Mouse (Mus musculus) kidney, adult 2 months (tissue): Measurements from ENCODE around the gene Arpc2. TPM values are rescaled to one million over a fixed set of nuclear protein-coding genes. Genes with fewer than 3 reads are reported as not detected.
"Not testable (repeated sequence)": the region's sequence is repeated elsewhere in the genome, so short reads cannot be mapped to it uniquely, and the experiment has no call there.

Experiments
- DNase-seq: peaks from one replicate; pipeline ENCODE4 v3.0.0; 2021
- H3K27ac ChIP-seq: fragments of 200-500 bp; 2 replicates; pipeline ENCODE4 v1.5.1; 2012; ENCODE audit warnings: low read depth, low read length, control low read depth, inconsistent platforms; ENCODE audit not compliant: insufficient read depth
- H3K27me3 ChIP-seq: fragments of 200-500 bp; replicated peaks from 2 replicates; pipeline ENCODE4 v1.6.1; 2012; ENCODE audit warnings: mild to moderate bottlenecking, moderate library complexity, low read length, inconsistent platforms; ENCODE audit not compliant: control insufficient read depth, insufficient read depth
- H3K36me3 ChIP-seq: fragments of 200-500 bp; 2 replicates; pipeline ENCODE4 v1.6.1; 2012; ENCODE audit warnings: mild to moderate bottlenecking, moderate library complexity, low read length, inconsistent platforms; ENCODE audit not compliant: control insufficient read depth, insufficient read depth
- H3K4me1 ChIP-seq: fragments of 200-500 bp; 2 replicates; pipeline ENCODE4 v1.6.1; 2011; ENCODE audit warnings: low read length; ENCODE audit not compliant: control insufficient read depth, insufficient read depth
- H3K4me3 ChIP-seq: fragments of 200-500 bp; 2 replicates; pipeline ENCODE4 v1.5.1; 2011; ENCODE audit warnings: mild to moderate bottlenecking, low read depth, low read length, control low read depth; ENCODE audit not compliant: insufficient read depth
- CTCF ChIP-seq: fragments of 200-500 bp; conservative IDR thresholded peaks from 2 replicates; pipeline ENCODE4 v1.5.1; 2011; ENCODE audit warnings: low read depth, mild to moderate bottlenecking, control low read depth, low read length, moderate library complexity, mixed read lengths; ENCODE audit not compliant: insufficient read depth, insufficient read length
- POLR2A ChIP-seq: fragments of 200-500 bp; IDR thresholded peaks from one replicate; pipeline ENCODE4 v1.6.1; 2011; ENCODE audit warnings: low read depth, low read length, control low read depth
- WGBS: fragments of 180-500 bp; shearing (Covaris S2); methylation state at CpG from one replicate; pipeline ENCODE4 v1.1.7; 2018; 5-methylcytosine and 5-hydroxymethylcytosine counted together
- polyA plus RNA-seq: library from polyadenylated mRNA; depleted of rRNA; stranded (reverse); fragments of >200 nt; gene quantifications from 2 replicates; pipeline ENCODE4 v1.2.3, GENCODE M21; 2012

The Arpc2 gene
- polyA plus RNA-seq, 1 experiment: 124 TPM

DNA sequence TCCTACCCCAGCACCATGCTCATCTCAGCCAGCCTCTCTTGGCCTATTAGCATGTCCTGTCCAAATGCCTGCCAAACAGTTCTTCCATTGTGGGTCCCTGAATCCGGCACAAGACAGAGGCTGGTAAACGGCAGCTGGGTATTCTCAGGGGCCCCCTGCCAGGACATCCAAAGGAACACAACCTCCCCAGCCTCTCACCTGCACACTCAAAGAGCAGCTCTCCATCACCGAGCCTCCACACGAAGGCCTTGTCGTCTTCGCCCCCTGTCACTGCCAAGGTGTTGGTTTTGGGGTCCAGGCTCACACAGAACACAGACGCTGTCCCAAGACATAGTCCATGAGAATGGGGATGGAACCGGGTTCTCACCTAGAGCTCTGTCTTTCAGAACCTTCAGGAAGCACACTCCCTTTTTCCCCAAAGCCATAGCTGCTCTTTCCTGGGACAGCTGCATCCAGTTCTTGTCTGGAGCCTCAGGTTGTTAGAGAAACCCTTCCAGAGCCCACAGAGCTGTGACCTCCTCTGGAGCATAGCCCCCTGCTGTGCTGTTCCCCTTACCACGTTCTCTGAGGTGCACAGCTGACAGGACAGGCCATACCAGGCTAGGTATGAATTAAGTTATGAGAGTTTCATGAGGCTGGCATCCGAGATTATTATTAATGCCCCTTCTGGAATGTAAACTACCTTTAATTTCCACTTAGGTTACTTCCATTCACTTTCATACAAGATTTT is 47.2 kb downstream of the Arpc2 start:
- H3K4me3 ChIP-seq: no peak overlapping the region
- H3K36me3 ChIP-seq: peaks cover 3% of the 10 kb centered on the region; the same call in 1 of the 2 replicates
- TF ChIP-seq CTCF (no peak), POLR2A (no peak)

DNA sequence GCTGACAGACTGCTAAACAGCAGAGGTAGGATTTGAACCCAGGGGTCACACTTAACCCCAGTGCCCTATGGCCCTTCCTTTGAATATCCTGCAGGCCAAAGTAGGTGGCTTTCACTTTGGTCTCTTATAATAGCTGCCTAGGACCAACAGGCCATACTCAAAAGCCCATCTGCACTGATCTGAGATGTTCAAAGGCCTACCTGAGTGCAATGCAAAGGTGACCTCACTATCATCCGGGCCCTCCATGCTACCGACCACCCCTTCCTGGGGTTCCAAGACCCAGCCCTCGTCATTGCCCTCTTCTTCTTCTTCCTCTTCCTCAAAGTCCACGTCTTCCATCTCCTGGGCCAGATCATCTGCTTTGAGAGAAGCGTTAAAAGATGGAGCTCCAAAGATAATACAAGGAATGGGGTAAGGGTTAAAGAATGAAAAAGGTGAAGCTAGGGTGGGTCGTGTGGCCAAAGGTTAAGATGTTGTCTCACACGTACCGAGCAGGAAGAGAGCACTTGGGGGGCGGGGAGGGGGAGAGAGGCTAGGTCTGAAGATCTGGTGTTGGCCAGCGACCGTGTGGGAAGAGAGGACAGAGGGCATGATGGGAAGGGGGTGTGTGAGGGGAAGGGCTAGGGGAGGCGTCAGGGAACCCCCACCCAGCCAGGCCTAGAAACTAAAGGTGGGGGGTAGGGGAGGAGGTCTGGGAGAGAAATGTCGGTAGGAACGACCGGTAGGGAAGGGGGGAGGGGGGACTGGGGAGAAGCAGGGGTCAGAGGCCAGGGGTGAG is 48.0 kb downstream of the Arpc2 start:
- peaks cover 3% of the 10 kb centered on the region; the same call in 1 of the 2 replicates for H3K4me1 ChIP-seq
- 9% methylated on average over 15 of the region's 15 CpGs for WGBS
- peak overlapping the region; percentile 57; the same call in 1 of the 2 replicates for H3K27ac ChIP-seq
- H3K36me3 ChIP-seq: peaks cover 3% of the 10 kb centered on the region; the same call in 1 of the 2 replicates
- peak overlapping the region; percentile 78 for H3K4me3 ChIP-seq
- DNase-seq: peak; percentile 81
- H3K27me3 ChIP-seq: no peaks in the 10 kb centered on the region
- TF ChIP-seq CTCF: no peak
- TF ChIP-seq POLR2A: no peak

More for the DNA sequence above, 47.2 kb downstream of the Arpc2 start:
- peaks cover 3% of the 10 kb centered on the region; the same call in 1 of the 2 replicates for H3K4me1 ChIP-seq
- no peak for DNase-seq
- H3K27me3 ChIP-seq: no peaks in the 10 kb centered on the region
- H3K27ac ChIP-seq: no peak overlapping the region
- 84% methylated on average over 10 of the region's 10 CpGs for WGBS

DNA sequence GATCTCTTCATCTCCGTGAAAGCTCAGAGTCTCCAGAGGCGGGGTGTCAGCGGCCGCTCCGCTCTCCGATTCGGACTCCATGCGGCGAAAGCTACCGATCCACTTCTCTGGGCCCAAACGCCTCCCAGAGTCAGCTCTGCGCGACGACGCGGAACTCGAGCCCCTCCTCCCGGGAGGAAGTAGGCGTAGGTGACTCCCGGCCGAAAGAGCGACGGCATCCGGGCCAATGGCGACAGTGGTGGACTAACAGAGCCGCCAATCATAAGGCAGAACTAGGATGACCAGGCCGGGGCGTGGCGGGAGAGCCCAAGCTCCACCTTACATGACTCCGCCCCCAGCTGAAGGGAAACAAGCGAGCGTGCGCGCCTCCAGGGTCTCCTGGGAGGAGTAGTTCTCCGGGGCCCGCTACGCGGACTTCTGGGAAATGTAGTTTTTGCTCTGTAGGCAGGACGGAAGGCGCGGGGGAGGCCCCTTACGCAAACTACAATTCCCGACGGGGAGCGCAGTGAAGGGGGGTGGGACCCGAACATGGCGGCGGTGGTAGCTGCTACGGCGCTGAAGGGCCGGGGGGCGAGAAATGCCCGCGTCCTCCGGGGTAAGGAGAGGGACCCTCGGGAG is 48.8 kb downstream of the Arpc2 start, which contains the start of the genes Aamp and Pnkd:
TSS of gene Aamp (minus strand) at position 196 of the 618 bp plus-strand sequence.
TSS of gene Pnkd (plus strand) at position 388 of the 618 bp plus-strand sequence.
- H3K4me1 ChIP-seq: peaks cover 3% of the 10 kb centered on the region; the same call in 1 of the 2 replicates
- DNase-seq: peak; percentile 100
- WGBS: under 1% methylated on average over 56 of the region's 56 CpGs
- peaks cover 3% of the 10 kb centered on the region; the same call in 1 of the 2 replicates for H3K36me3 ChIP-seq
- peak within 1 kb of the TSS; percentile 57 for H3K27ac ChIP-seq
- no peaks in the 10 kb centered on the region for H3K27me3 ChIP-seq
- H3K4me3 ChIP-seq: peak within 1 kb of the TSS; percentile 78
- TF ChIP-seq CTCF: 0 out of 2 replicates have a peak, but pooled peaks have one; percentile 16
- TF ChIP-seq POLR2A: peak; percentile 83

DNA sequence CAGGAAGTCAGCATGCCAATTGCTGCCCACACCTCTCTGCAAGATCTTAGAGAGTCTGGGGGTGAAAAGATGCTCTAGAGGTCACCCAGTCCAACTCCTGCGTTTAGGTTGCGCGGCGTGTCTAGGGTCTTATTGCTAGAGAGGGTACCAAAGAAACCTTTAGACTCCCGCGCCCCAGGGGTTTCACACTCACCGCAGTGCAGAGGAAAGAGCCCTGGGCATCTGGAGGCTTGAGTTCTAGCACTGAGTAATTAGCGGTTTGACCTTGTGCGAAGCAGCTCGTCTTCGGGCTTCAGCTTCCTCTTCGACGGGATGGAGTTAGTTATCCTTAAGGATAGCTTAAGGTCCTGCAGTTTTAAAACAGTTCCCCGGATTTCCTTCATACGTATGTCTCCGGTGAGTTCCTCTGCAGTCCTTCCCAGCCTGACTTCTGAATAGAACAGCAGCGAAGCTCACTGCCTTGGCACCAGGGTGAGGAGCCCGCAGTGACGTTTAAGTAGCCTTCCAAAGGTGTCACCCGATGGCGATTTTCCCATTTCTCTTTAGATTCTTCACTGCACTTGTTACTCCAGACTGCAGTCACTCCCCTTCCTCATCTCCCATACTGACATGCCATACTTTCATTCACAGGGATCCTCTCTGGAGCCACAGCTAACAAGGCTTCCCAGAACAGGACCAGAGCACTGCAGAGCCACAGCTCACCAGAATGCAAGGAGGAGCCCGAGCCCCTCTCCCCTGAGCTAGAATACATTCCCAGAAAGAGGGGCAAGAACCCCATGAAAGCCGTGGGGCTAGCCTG is 49.5 kb downstream of the Arpc2 start:
- peaks cover 3% of the 10 kb centered on the region; the same call in 1 of the 2 replicates for H3K36me3 ChIP-seq
- H3K4me1 ChIP-seq: peaks cover 3% of the 10 kb centered on the region; the same call in 1 of the 2 replicates
- DNase-seq: no peak
- 3% methylated on average over 23 of the region's 23 CpGs for WGBS
- H3K4me3 ChIP-seq: peak overlapping the region; percentile 69
- TF ChIP-seq POLR2A: no peak
- TF ChIP-seq CTCF: no peak
- no peaks in the 10 kb centered on the region for H3K27me3 ChIP-seq
- H3K27ac ChIP-seq: peak overlapping the region; percentile 27

DNA sequence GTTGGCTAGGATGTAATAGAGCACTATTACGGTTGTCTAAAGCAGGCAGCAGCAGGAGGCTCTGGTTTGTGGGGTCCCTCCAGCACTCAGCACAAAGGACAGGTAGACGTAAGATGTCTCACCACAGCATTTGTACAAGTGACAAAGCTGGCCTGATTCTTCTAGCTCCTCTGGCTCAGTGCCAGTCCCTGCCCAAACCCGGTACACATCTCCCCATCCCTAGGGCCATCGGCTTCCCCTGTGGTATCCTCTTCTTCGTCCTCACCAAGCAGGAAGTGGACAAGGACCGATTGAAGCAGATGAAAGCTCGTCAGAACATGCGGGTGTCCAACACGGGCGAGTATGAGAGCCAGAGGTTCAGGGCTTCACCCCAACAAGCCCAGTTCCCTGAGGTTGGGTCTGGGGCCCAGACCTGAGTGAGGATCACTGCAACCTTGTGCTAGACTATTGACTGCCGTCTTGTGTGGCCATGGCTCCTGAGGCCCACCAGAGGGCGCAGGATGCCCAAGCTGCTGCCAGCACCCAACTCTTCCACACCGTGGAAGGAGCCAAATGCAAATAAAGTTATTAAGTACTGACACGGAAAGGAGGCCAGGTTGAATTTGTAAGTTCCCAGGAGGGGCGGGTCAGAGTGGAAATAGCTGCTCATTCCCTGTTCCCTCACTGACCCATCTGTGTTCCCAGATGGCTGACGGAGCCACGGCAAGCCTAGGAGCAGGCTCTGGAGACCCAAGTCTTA is 51.2 kb downstream of the Arpc2 start:
- H3K4me1 ChIP-seq, H3K27ac ChIP-seq, H3K27me3 ChIP-seq, H3K4me3 ChIP-seq, H3K36me3 ChIP-seq: not testable (repeated sequence)
- DNase-seq: peak; percentile 27
- 51% methylated on average over 15 of the region's 17 CpGs for WGBS
- TF ChIP-seq CTCF: 0 out of 2 replicates have a peak, but pooled peaks have one; percentile 12

DNA sequence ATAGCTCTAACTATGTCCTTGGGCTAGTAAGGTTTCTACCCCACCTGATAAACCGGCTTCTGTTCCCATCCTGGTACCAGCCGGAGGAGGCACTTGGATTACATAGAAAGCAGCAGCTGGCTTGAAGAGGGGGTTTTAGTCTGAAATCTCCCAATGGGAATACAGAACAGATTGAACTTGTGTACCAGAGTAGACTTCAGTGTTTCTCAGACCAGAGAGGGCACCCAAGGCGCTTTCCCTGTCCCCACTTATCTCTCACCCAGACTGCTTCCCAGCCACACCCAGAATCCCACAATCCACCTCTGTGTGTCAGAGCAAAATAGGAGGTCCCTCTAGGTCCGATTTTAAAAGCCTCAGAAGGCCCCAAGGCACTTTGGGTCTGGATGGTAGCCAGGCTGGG is 52.4 kb downstream of the Arpc2 start:
- DNase-seq: no peak
- no peak for TF ChIP-seq POLR2A
- TF ChIP-seq CTCF: no peak
- Histone ChIP-seq H3K4me3 (no peak overlapping the region), H3K4me1 (peaks cover 3% of the 10 kb centered on the region; the same call in 1 of the 2 replicates), H3K27ac (no peak overlapping the region), H3K36me3 (no peaks in the 10 kb centered on the region), H3K27me3 (no peaks in the 10 kb centered on the region)
- 77% methylated on average over 4 of the region's 4 CpGs for WGBS
